ENCODE assay signal across 7 mouse cellular contexts in the genomic region with DNA sequence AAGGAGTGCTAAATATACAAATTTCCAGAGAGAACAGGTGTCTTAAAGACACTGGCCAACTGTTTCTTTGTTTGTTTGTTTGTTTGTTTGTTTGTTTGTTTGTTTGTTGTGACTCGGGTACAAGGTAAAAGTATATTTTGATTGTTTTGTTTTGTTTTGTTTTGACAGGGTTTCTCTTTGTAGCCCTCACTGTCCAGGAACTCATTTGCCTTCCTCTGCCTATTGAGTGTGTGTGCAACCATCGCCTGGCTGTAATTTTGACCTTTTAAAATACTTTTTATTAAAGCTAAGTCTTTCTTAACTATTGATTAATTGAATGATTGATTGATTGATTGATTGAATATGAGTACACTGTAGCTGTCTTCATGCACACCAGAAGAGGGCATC. TPM values are rescaled to one million over a fixed set of nuclear protein-coding genes. Genes with fewer than 3 reads are reported as not detected.
DNase-seq lines count a peak whose midpoint lies in the region; ATAC-seq lines count a peak whose summit lies in the region.

No protein-coding gene starts in this region.

- H3K9me3 ChIP-seq in lung, embryonic 16.5 days (ENCODE audit: control insufficient read depth, low read length) = no peaks in the 10 kb centered on the region
- no peaks in the 10 kb centered on the region for H3K9me3 ChIP-seq in forebrain, embryonic 16.5 days (ENCODE audit: control insufficient read depth, low read length)
- no peaks in the 10 kb centered on the region for H3K9me3 ChIP-seq in liver, embryonic 11.5 days (ENCODE audit: control insufficient read depth, low read length)
- no peaks in the 10 kb centered on the region for H3K9me3 ChIP-seq in stomach, embryonic 16.5 days (replicated peaks; ENCODE audit: control insufficient read depth, low read length)

- peak overlapping the region; percentile 81; the same call in 1 of the 2 replicates for H3K9ac ChIP-seq in lung, embryonic 16.5 days (ENCODE audit: low read length)
- no peak overlapping the region for H3K9ac ChIP-seq in forebrain, embryonic 16.5 days (replicated peaks; ENCODE audit: low read depth, low read length)
- peak overlapping the region; percentile 83 for H3K9ac ChIP-seq in liver, embryonic 11.5 days (ENCODE audit: low read depth, low read length)
- no peak overlapping the region for H3K9ac ChIP-seq in stomach, embryonic 16.5 days (ENCODE audit: low read length)

- no peaks in the 10 kb centered on the region; the same call in 1 of the 2 replicates for H3K36me3 ChIP-seq in lung, embryonic 16.5 days (ENCODE audit: control insufficient read depth, insufficient read depth, low read length)
- H3K36me3 ChIP-seq in forebrain, embryonic 16.5 days (ENCODE audit: control insufficient read depth, insufficient read depth) = no peaks in the 10 kb centered on the region
- H3K36me3 ChIP-seq in liver, embryonic 11.5 days (ENCODE audit: control insufficient read depth, insufficient read depth, low read length) = peaks cover 2% of the 10 kb centered on the region; the same call in 1 of the 2 replicates
- H3K36me3 ChIP-seq in stomach, embryonic 16.5 days (ENCODE audit: control insufficient read depth, insufficient read depth, low read length) = no peaks in the 10 kb centered on the region

- no peak for DNase-seq in lung, postnatal 10 days
- DNase-seq in liver, embryonic 11.5 days (ENCODE audit: low spot score) = no peak
- no peak for DNase-seq in Muller cell, postnatal 12 days (ENCODE audit: inconsistent ontology term)

- WGBS in lung, embryonic 16.5 days = 50% methylated on average over 2 of the region's 2 CpGs
- WGBS in forebrain, embryonic 16.5 days = 58% methylated on average over 2 of the region's 2 CpGs
- WGBS in liver, embryonic 11.5 days = 41% methylated on average over 2 of the region's 2 CpGs
- WGBS in stomach, embryonic 16.5 days = 58% methylated on average over 2 of the region's 2 CpGs

- peaks cover 5% of the 10 kb centered on the region for H3K4me1 ChIP-seq in lung, embryonic 16.5 days (replicated peaks; ENCODE audit: control insufficient read depth, insufficient read depth, low read length)
- peaks cover 4% of the 10 kb centered on the region; the same call in 1 of the 2 replicates for H3K4me1 ChIP-seq in forebrain, embryonic 16.5 days (replicated peaks; ENCODE audit: control insufficient read depth, insufficient read depth, low read length)
- H3K4me1 ChIP-seq in liver, embryonic 11.5 days (replicated peaks; ENCODE audit: control insufficient read depth, insufficient read depth, low read length) = no peaks in the 10 kb centered on the region; the same call in 1 of the 2 replicates
- H3K4me1 ChIP-seq in stomach, embryonic 16.5 days (ENCODE audit: control insufficient read depth, insufficient read depth, low read length) = peaks cover 3% of the 10 kb centered on the region

- H3K27me3 ChIP-seq in lung, embryonic 16.5 days (ENCODE audit: control insufficient read depth, insufficient read depth, low read depth, low read length) = no peaks in the 10 kb centered on the region
- no peaks in the 10 kb centered on the region for H3K27me3 ChIP-seq in forebrain, embryonic 16.5 days (replicated peaks; ENCODE audit: control insufficient read depth, insufficient read depth, low read length)
- H3K27me3 ChIP-seq in liver, embryonic 11.5 days (replicated peaks; ENCODE audit: control insufficient read depth, insufficient read depth, low read length) = no peaks in the 10 kb centered on the region
- H3K27me3 ChIP-seq in stomach, embryonic 16.5 days (ENCODE audit: control insufficient read depth, insufficient read depth, low read length) = no peaks in the 10 kb centered on the region

- ATAC-seq in lung, embryonic 16.5 days (ENCODE audit: low read depth) = no peak
- no peak; the same call in 1 of the 2 replicates for ATAC-seq in forebrain, embryonic 16.5 days
- peak; percentile 35 for ATAC-seq in liver, embryonic 11.5 days (replicated peaks; ENCODE audit: low FRiP score)
- no peak for ATAC-seq in stomach, embryonic 16.5 days (ENCODE audit: insufficient read depth, low FRiP score)
- ATAC-seq in cerebellum, adult (ENCODE audit: insufficient number of reproducible peaks, low FRiP score, low TSS enrichment) = no peak

- peak overlapping the region; percentile 62 for H3K4me2 ChIP-seq in lung, embryonic 16.5 days (ENCODE audit: low read depth, low read length)
- H3K4me2 ChIP-seq in forebrain, embryonic 16.5 days (ENCODE audit: low read length) = peak overlapping the region; percentile 60; the same call in 1 of the 2 replicates
- H3K4me2 ChIP-seq in liver, embryonic 11.5 days = peak overlapping the region; percentile 74
- H3K4me2 ChIP-seq in stomach, embryonic 16.5 days (ENCODE audit: low read depth, low read length) = peak overlapping the region; percentile 11; the same call in 1 of the 2 replicates

- H3K4me3 ChIP-seq in lung, embryonic 16.5 days (ENCODE audit: low read length) = peak overlapping the region; percentile 83
- peak overlapping the region; percentile 72; the same call in 1 of the 2 replicates for H3K4me3 ChIP-seq in forebrain, embryonic 16.5 days (replicated peaks; ENCODE audit: low read length)
- peak overlapping the region; percentile 79 for H3K4me3 ChIP-seq in liver, embryonic 11.5 days (ENCODE audit: low read depth, low read length)
- peak overlapping the region; percentile 78 for H3K4me3 ChIP-seq in stomach, embryonic 16.5 days (replicated peaks; ENCODE audit: low read length)

- no peak overlapping the region for H3K27ac ChIP-seq in lung, embryonic 16.5 days (ENCODE audit: low read length)
- H3K27ac ChIP-seq in forebrain, embryonic 16.5 days (ENCODE audit: low read length) = no peak overlapping the region
- no peak overlapping the region for H3K27ac ChIP-seq in liver, embryonic 11.5 days (ENCODE audit: low read depth, low read length)
- no peak overlapping the region for H3K27ac ChIP-seq in stomach, embryonic 16.5 days (ENCODE audit: low read length)

RNA-seq across cellular contexts. Expression of a gene that starts 0.3 kb away (rescaled TPM):
- 9.8 and 10.6 TPM in 2 replicates for polyA plus RNA-seq in lung, embryonic 16.5 days (2015; fragmentation: Nextera tagmentation; extraction: Ambion mirVana)
- 8.2 and 8.4 TPM in 2 replicates for polyA plus RNA-seq in forebrain, embryonic 16.5 days (2015; fragmentation: Nextera tagmentation; extraction: Ambion mirVana)
- polyA plus RNA-seq in liver, embryonic 11.5 days (2014; fragmentation: Nextera tagmentation; extraction: Ambion mirVana) = 6.8 and 9.0 TPM in 2 replicates
- polyA plus RNA-seq in stomach, embryonic 16.5 days (2015; fragmentation: Nextera tagmentation; extraction: Ambion mirVana) = 12.2 and 13.3 TPM in 2 replicates

RNA-seq across cellular contexts. Expression of a gene that starts 17.1 kb away (rescaled TPM):
- 17.6 and 19.5 TPM in 2 replicates for polyA plus RNA-seq in lung, embryonic 16.5 days (2015; fragmentation: Nextera tagmentation; extraction: Ambion mirVana)
- 24.7 and 25.2 TPM in 2 replicates for polyA plus RNA-seq in forebrain, embryonic 16.5 days (2015; fragmentation: Nextera tagmentation; extraction: Ambion mirVana)
- polyA plus RNA-seq in liver, embryonic 11.5 days (2014; fragmentation: Nextera tagmentation; extraction: Ambion mirVana) = 21.9 and 22.0 TPM in 2 replicates
- 17.0 and 17.1 TPM in 2 replicates for polyA plus RNA-seq in stomach, embryonic 16.5 days (2015; fragmentation: Nextera tagmentation; extraction: Ambion mirVana)

RNA-seq across cellular contexts. Expression of a gene that starts 56.0 kb away (rescaled TPM):
- polyA plus RNA-seq in lung, embryonic 16.5 days (2015; fragmentation: Nextera tagmentation; extraction: Ambion mirVana) = 132 and 140 TPM in 2 replicates
- polyA plus RNA-seq in forebrain, embryonic 16.5 days (2015; fragmentation: Nextera tagmentation; extraction: Ambion mirVana) = 124 and 136 TPM in 2 replicates
- 187 and 214 TPM in 2 replicates for polyA plus RNA-seq in liver, embryonic 11.5 days (2014; fragmentation: Nextera tagmentation; extraction: Ambion mirVana)
- 128 and 131 TPM in 2 replicates for polyA plus RNA-seq in stomach, embryonic 16.5 days (2015; fragmentation: Nextera tagmentation; extraction: Ambion mirVana)

RNA-seq across cellular contexts. Expression of a gene that starts 56.2 kb away (rescaled TPM):
- 73.9 and 74.9 TPM in 2 replicates for polyA plus RNA-seq in lung, embryonic 16.5 days (2015; fragmentation: Nextera tagmentation; extraction: Ambion mirVana)
- polyA plus RNA-seq in forebrain, embryonic 16.5 days (2015; fragmentation: Nextera tagmentation; extraction: Ambion mirVana) = 65.0 and 69.3 TPM in 2 replicates
- 51.4 and 57.3 TPM in 2 replicates for polyA plus RNA-seq in liver, embryonic 11.5 days (2014; fragmentation: Nextera tagmentation; extraction: Ambion mirVana)
- polyA plus RNA-seq in stomach, embryonic 16.5 days (2015; fragmentation: Nextera tagmentation; extraction: Ambion mirVana) = 70.3 and 71.5 TPM in 2 replicates

Comparison
In these comparisons a context has a peak if more than half of its experiments do, and no peak if none do; other contexts are left out.
1. H3K4me2 ChIP-seq: peak in every context shown above with its lines; median percentile 74 in liver, embryonic 11.5 days; 62 in lung, embryonic 16.5 days; 60 in forebrain, embryonic 16.5 days; 11 in stomach, embryonic 16.5 days.
2. H3K9ac ChIP-seq: peak in lung, embryonic 16.5 days (single experiment) and liver, embryonic 11.5 days (single experiment); none in forebrain, embryonic 16.5 days (single experiment) and stomach, embryonic 16.5 days (single experiment).
3. Peak in every context shown above with its lines, with median percentiles within 50 percentile points of each other: H3K4me3 ChIP-seq.